Mouse (Mus musculus): ENCODE results near the gene Gdf15. TPM values are rescaled to one million over a fixed set of nuclear protein-coding genes. Genes with fewer than 3 reads are reported as not detected.

Gdf15 gene
- polyA plus RNA-seq, 1 experiment from 2014 or later, result not detected

DNA sequence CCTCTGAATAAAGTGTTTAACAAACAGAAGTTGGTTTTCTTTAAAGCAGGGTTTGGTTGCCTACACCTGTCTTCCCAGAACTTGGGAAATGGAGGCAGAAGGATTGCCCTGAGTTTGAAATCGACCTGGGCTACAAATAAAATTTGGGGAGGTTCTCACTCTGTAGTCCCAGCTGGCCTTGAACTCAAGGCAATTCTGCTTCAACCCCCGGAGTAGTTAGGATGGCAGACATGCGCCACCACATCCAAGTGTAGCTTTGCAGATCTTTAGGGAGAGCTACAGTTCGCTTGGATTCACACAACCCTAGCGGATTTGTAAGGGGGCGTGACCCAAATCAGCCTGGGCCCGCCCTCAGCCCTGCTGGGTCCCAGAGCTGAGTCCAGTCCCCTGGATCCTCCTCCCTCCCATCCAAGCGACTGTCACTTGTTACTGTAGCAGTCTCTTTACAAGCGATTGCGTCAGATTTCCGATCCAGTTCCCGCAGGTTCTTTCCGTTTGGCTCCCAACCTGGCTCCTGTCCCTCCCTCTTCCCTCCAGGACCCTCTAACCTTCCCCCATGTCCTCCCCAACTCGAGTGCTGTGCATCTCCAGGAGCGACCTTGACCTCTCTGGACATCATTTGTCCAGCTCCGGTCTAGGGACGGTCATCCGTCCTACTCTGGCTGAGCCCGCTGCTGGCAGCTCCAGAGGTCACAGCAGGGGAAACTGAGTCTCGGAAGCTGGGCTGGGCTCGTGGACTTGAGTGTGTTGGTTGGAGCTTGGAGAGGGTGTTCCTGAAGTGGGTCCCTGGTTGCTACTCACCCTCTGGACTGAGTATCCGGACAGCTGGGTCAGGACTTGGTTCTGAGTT, 1.5 kb downstream of the Gdf15 start:
- Histone ChIP-seq H3K27ac (ENCODE audit: low read depth, low read length) (no peak overlapping the region), H3K9ac (ENCODE audit: low read length) (no peak overlapping the region), H3K4me1 (replicated peaks; ENCODE audit: control insufficient read depth, insufficient read depth, low read length) (peaks cover 10% of the 10 kb centered on the region), H3K4me3 (ENCODE audit: low read depth, low read length) (no peak overlapping the region; the same call in 1 of the 2 replicates), H3K4me2 (ENCODE audit: low read depth, low read length, severe bottlenecking) (no peak overlapping the region), H3K9me3 (ENCODE audit: control insufficient read depth, low read length) (no peaks in the 10 kb centered on the region), H3K36me3 (ENCODE audit: control insufficient read depth, insufficient read depth, low read length) (no peaks in the 10 kb centered on the region), H3K27me3 (ENCODE audit: control insufficient read depth, insufficient read depth, low read length) (peaks cover 12% of the 10 kb centered on the region)
- 14% methylated on average over 22 of the region's 22 CpGs for WGBS
- ATAC-seq (replicated peaks; ENCODE audit: low FRiP score), result peak; percentile 25; the same call in 1 of the 2 replicates
- no peak for DNase-seq (ENCODE audit: low spot score)

DNA sequence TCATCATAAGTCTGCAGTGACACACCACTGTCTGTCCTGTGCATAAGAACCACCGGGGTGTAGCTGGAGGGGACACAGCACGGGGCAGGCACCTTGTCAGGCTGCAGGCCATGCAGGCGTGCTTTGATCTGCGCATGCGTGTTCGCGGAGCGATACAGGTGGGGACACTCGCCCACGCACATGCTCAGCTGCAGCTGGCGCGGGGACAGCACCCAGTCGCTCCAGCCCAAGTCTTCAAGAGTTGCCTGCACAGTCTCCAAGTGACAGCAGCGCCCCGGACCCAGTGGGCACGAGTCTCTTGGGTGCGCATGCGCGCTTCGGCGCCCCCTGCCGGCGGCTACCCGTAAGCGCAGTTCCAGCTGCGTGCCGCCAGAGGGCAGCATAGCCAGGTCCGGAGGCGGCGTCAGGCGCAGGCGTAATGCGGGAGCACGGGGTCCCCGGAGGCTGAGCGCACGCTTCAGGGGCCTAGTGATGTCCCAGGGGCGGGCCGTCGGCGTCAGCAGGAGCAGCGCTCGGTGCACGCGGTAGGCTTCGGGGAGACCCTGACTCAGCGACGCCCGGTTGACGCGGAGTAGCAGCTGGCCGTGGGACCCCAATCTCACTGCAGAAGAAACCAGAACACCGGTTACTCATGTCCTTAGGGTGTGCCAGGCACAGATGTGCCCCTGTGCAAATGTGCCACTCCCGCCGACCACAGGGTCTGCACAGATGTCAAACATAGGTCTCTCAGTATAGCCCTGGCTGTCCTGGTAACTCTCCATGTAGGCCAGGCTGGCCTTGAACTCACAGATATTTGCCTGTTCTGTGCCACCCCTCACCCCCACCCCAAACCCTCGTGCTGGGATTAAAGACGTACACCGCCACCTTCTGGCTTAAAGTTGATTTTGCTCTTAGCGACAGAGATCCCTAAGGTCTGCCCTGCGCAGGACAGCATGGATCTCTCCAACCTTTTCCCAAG, 2.4 kb downstream of the Gdf15 start:
- ATAC-seq (replicated peaks; ENCODE audit: low FRiP score) (peak; percentile 95), DNase-seq (ENCODE audit: low spot score) (peak; percentile 97)
- WGBS, result 2% methylated on average over 59 of the region's 60 CpGs
- Histone ChIP-seq H3K4me3 (ENCODE audit: low read depth, low read length) (peak overlapping the region; percentile 36), H3K4me2 (ENCODE audit: low read depth, low read length, severe bottlenecking) (peak overlapping the region; percentile 58), H3K27me3 (ENCODE audit: control insufficient read depth, insufficient read depth, low read length) (peaks cover 12% of the 10 kb centered on the region), H3K9ac (ENCODE audit: low read length) (peak overlapping the region; percentile 51), H3K36me3 (ENCODE audit: control insufficient read depth, insufficient read depth, low read length) (no peaks in the 10 kb centered on the region), H3K27ac (ENCODE audit: low read depth, low read length) (no peak overlapping the region), H3K4me1 (replicated peaks; ENCODE audit: control insufficient read depth, insufficient read depth, low read length) (peaks cover 10% of the 10 kb centered on the region), H3K9me3 (ENCODE audit: control insufficient read depth, low read length) (no peaks in the 10 kb centered on the region)

DNA sequence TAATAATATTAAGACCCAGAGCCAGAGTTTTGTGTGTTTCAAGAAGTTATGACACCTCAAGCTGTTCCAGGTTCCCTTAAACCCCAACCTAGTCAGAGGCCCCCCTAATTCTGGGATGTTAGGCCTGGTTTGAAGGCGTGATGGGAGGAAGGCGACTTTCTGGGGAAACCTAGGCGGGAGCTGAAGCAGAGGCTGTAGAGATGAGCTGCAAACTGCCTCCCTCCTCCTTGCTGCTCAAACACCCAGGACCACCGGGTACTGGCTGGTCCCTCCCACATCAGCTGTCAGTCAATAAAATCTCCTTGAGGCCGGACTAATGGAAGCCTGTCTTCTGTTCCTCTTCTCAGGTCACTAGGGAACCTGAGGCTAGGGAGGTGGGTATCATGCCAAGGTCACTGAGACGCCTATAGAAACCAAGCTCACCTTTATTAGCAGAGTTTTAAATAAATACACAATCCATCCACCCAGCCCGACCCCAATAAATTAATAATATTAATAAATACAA, 3.2 kb downstream of the Gdf15 start:
- H3K27me3 ChIP-seq (ENCODE audit: control insufficient read depth, insufficient read depth, low read length), result peaks cover 12% of the 10 kb centered on the region
- WGBS, result 60% methylated on average over 7 of the region's 7 CpGs
- peak overlapping the region; percentile 36; the same call in 1 of the 2 replicates for H3K4me3 ChIP-seq (ENCODE audit: low read depth, low read length)
- H3K9ac ChIP-seq (ENCODE audit: low read length), result peak overlapping the region; percentile 51; the same call in 1 of the 2 replicates
- no peaks in the 10 kb centered on the region for H3K9me3 ChIP-seq (ENCODE audit: control insufficient read depth, low read length)
- ATAC-seq (replicated peaks; ENCODE audit: low FRiP score) (no peak), DNase-seq (ENCODE audit: low spot score) (no peak)
- no peaks in the 10 kb centered on the region for H3K36me3 ChIP-seq (ENCODE audit: control insufficient read depth, insufficient read depth, low read length)
- no peak overlapping the region for H3K27ac ChIP-seq (ENCODE audit: low read depth, low read length)
- peaks cover 10% of the 10 kb centered on the region for H3K4me1 ChIP-seq (replicated peaks; ENCODE audit: control insufficient read depth, insufficient read depth, low read length)
- peak overlapping the region; percentile 58 for H3K4me2 ChIP-seq (ENCODE audit: low read depth, low read length, severe bottlenecking)

DNA sequence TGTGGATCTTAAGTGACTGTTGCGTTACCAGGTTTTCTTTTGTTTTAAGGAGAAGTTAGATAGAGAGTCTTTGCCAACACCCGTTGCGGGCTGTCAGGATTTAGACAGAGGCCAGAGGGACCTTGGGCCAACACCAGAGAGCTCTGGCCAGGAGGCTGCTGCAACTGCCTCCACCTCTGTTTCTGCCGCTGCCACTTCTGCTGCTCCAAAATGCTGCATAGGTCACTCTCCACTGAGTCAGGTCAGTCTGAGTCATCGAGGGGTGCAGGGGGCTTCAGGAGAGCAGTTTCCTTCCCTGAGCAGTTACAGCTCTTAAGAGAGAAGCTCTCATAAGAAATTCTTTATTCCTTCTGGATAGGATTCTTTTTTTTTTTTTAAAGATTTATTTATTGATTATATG, 5.2 kb downstream of the Gdf15 start:
- no peak overlapping the region for H3K27ac ChIP-seq (ENCODE audit: low read depth, low read length)
- DNase-seq (ENCODE audit: low spot score) (no peak), ATAC-seq (replicated peaks; ENCODE audit: low FRiP score) (no peak)
- 92% methylated on average over 5 of the region's 5 CpGs for WGBS
- H3K9me3 ChIP-seq (ENCODE audit: control insufficient read depth, low read length), result no peaks in the 10 kb centered on the region
- peaks cover 10% of the 10 kb centered on the region for H3K4me1 ChIP-seq (replicated peaks; ENCODE audit: control insufficient read depth, insufficient read depth, low read length)
- H3K27me3 ChIP-seq (ENCODE audit: control insufficient read depth, insufficient read depth, low read length), result peaks cover 12% of the 10 kb centered on the region
- H3K9ac ChIP-seq (ENCODE audit: low read length), result no peak overlapping the region
- H3K36me3 ChIP-seq (ENCODE audit: control insufficient read depth, insufficient read depth, low read length), result no peaks in the 10 kb centered on the region
- no peak overlapping the region for H3K4me3 ChIP-seq (ENCODE audit: low read depth, low read length)
- H3K4me2 ChIP-seq (ENCODE audit: low read depth, low read length, severe bottlenecking), result no peak overlapping the region

DNA sequence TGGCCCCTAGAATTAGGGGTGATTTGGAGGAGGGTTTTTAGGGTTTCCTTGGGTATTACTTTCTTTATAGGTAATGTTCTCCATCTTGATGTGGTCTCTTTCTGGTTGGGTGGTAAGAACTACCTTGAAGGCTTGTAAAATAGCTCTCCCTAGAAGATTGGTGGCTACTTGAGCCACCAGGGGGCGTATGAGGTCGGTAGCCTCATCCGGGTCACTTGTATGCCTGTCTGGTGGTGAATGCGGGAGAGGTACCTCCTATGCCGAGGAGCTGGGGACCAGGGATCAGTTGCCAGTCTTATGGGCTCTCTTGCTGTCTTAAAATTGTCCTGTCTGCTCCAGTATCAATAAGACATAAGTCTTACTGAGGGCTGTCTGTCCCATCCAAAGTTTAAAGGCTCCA, 7.2 kb downstream of the Gdf15 start:
- Histone ChIP-seq H3K9ac (ENCODE audit: low read length) (no peak overlapping the region), H3K4me2 (ENCODE audit: low read depth, low read length, severe bottlenecking) (no peak overlapping the region), H3K4me3 (ENCODE audit: low read depth, low read length) (no peak overlapping the region), H3K27ac (ENCODE audit: low read depth, low read length) (no peak overlapping the region), H3K4me1 (replicated peaks; ENCODE audit: control insufficient read depth, insufficient read depth, low read length) (0 out of 2 replicates have a peak, but pooled peaks cover 2% of the 10 kb centered on the region), H3K9me3 (ENCODE audit: control insufficient read depth, low read length) (no peaks in the 10 kb centered on the region), H3K36me3 (ENCODE audit: control insufficient read depth, insufficient read depth, low read length) (no peaks in the 10 kb centered on the region), H3K27me3 (ENCODE audit: control insufficient read depth, insufficient read depth, low read length) (no peaks in the 10 kb centered on the region)
- ATAC-seq (replicated peaks; ENCODE audit: low FRiP score) (no peak), DNase-seq (ENCODE audit: low spot score) (peak; percentile 79)
- WGBS, result 25% methylated on average over 5 of the region's 5 CpGs

DNA sequence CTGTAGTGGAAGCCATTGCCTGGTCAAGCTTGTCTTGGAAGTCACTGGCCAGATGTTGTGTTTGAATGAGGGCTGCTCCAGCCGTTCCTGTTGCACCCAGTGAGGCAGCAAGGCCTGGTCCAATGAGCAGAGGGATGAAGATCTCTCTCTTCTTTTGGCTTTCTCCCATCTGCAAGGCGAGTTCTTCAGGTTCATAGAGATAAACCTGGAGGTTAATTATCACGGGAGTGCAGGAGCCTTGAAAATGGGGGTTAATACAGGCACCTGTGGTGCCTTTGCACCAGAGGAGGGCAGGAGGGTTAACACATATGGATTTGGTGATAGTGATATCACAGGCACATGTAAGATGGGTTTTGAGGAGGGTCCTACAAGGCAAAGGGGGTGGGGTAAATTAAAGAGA, 10.0 kb downstream of the Gdf15 start:
- Histone ChIP-seq H3K4me1 (replicated peaks; ENCODE audit: control insufficient read depth, insufficient read depth, low read length) (0 out of 2 replicates have a peak, but pooled peaks cover 2% of the 10 kb centered on the region), H3K27ac (ENCODE audit: low read depth, low read length) (no peak overlapping the region), H3K4me2 (ENCODE audit: low read depth, low read length, severe bottlenecking) (no peak overlapping the region), H3K9ac (ENCODE audit: low read length) (no peak overlapping the region), H3K27me3 (ENCODE audit: control insufficient read depth, insufficient read depth, low read length) (no peaks in the 10 kb centered on the region), H3K4me3 (ENCODE audit: low read depth, low read length) (no peak overlapping the region), H3K36me3 (ENCODE audit: control insufficient read depth, insufficient read depth, low read length) (no peaks in the 10 kb centered on the region), H3K9me3 (ENCODE audit: control insufficient read depth, low read length) (no peaks in the 10 kb centered on the region)
- 72% methylated on average over 3 of the region's 3 CpGs for WGBS
- ATAC-seq (replicated peaks; ENCODE audit: low FRiP score), result no peak
- DNase-seq (ENCODE audit: low spot score), result no peak

DNA sequence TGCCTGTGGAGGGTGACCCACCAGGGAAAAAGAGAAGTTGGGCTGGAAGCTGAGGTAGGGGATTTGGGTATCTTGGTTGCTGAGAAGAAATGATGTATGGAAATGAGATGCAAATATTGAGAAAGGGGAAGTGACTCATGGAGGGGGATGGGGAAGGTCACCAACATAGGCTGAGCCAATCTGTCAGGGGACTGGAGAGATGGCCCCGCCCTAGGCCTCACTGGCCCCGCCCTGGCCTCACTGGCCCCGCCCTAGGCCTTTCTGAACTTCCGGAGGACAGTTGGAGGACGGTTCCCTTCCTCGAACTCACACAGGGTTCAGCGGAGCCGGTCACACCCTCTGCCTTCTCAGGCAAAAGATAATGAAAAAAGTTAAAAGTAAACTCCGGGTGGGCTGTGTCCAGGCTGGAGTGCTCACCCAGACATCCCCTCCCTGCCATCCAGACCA, 13.3 kb downstream of the Gdf15 start:
- Histone ChIP-seq H3K27ac (ENCODE audit: low read depth, low read length) (no peak overlapping the region), H3K9ac (ENCODE audit: low read length) (no peak overlapping the region), H3K9me3 (ENCODE audit: control insufficient read depth, low read length) (no peaks in the 10 kb centered on the region), H3K4me2 (ENCODE audit: low read depth, low read length, severe bottlenecking) (no peak overlapping the region), H3K36me3 (ENCODE audit: control insufficient read depth, insufficient read depth, low read length) (no peaks in the 10 kb centered on the region), H3K4me1 (replicated peaks; ENCODE audit: control insufficient read depth, insufficient read depth, low read length) (0 out of 2 replicates have a peak, but pooled peaks cover 2% of the 10 kb centered on the region), H3K27me3 (ENCODE audit: control insufficient read depth, insufficient read depth, low read length) (no peaks in the 10 kb centered on the region), H3K4me3 (ENCODE audit: low read depth, low read length) (no peak overlapping the region)
- 32% methylated on average over 9 of the region's 9 CpGs for WGBS
- DNase-seq (ENCODE audit: low spot score) (peak; percentile 72), ATAC-seq (replicated peaks; ENCODE audit: low FRiP score) (peak; percentile 70; the same call in 1 of the 2 replicates)

DNA sequence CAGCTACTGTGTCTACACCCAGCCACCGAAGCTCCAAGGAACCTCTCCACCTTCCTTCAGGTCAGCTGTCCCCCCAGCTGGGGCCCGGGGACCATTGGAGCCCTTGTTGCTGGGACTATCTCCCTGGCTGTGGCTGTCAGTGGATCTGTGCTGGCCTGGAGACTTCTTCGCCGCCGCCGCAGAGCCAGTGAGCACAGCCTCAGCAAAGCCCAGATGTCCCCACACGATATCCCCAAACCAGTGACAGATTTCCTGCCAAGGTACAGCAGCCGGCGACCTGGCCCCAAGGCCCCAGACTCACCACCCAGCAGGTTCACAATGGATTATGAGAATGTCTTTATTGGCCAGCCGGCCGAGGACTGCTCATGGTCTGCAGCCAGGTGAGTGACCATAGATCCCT, 14.3 kb downstream of the Gdf15 start:
- H3K36me3 ChIP-seq (ENCODE audit: control insufficient read depth, insufficient read depth, low read length), result no peaks in the 10 kb centered on the region
- no peaks in the 10 kb centered on the region for H3K27me3 ChIP-seq (ENCODE audit: control insufficient read depth, insufficient read depth, low read length)
- 0 out of 2 replicates have a peak, but pooled peaks cover 2% of the 10 kb centered on the region for H3K4me1 ChIP-seq (replicated peaks; ENCODE audit: control insufficient read depth, insufficient read depth, low read length)
- no peak overlapping the region for H3K4me3 ChIP-seq (ENCODE audit: low read depth, low read length)
- H3K4me2 ChIP-seq (ENCODE audit: low read depth, low read length, severe bottlenecking), result no peak overlapping the region
- DNase-seq (ENCODE audit: low spot score) (no peak), ATAC-seq (replicated peaks; ENCODE audit: low FRiP score) (no peak)
- H3K9ac ChIP-seq (ENCODE audit: low read length), result no peak overlapping the region
- no peak overlapping the region for H3K27ac ChIP-seq (ENCODE audit: low read depth, low read length)
- H3K9me3 ChIP-seq (ENCODE audit: control insufficient read depth, low read length), result no peaks in the 10 kb centered on the region
- 84% methylated on average over 11 of the region's 11 CpGs for WGBS
